Mouse (Mus musculus) limb, embryonic 13.5 days (tissue): ENCODE data around the gene Gca. TPM values are rescaled to one million over a fixed set of nuclear protein-coding genes. Genes with fewer than 3 reads are reported as not detected.
"Not testable (repeated sequence)": the region's sequence is repeated elsewhere in the genome, so short reads cannot be mapped to it uniquely, and the experiment has no call there.

Source experiments
- ATAC-seq: fragments of 200-750 bp; cut with Nextera tagmentation; 2 replicates; pipeline ENCODE4 v1.8.0; 2017; ENCODE audit warnings: low read depth, moderate number of reproducible peaks, moderate TSS enrichment; ENCODE audit not compliant: low FRiP score
- H3K27ac ChIP-seq: fragments of 300-500 bp; sonication (generic); 2 replicates; pipeline ENCODE4 v1.5.1; 2015; ENCODE audit warnings: inconsistent platforms, mild to moderate bottlenecking, moderate library complexity
- H3K27me3 ChIP-seq: fragments of 300-500 bp; sonication (generic); 2 replicates; pipeline ENCODE4 v1.6.1; 2015; ENCODE audit warnings: mild to moderate bottlenecking, inconsistent platforms
- H3K36me3 ChIP-seq: fragments of 300-500 bp; sonication (generic); 2 replicates; pipeline ENCODE4 v1.6.1; 2015; ENCODE audit warnings: inconsistent platforms, mild to moderate bottlenecking, moderate library complexity
- H3K4me1 ChIP-seq: fragments of 300-500 bp; sonication (generic); 2 replicates; pipeline ENCODE4 v1.6.1; 2015; ENCODE audit warnings: inconsistent platforms
- H3K4me2 ChIP-seq: fragments of 300-500 bp; sonication (generic); replicated peaks from 2 replicates; pipeline ENCODE4 v1.6.1; 2015; ENCODE audit warnings: inconsistent platforms, mild to moderate bottlenecking, moderate library complexity
- H3K4me3 ChIP-seq: fragments of 300-500 bp; sonication (generic); 2 replicates; pipeline ENCODE4 v1.5.1; 2015; ENCODE audit warnings: moderate library complexity, mild to moderate bottlenecking, inconsistent platforms
- H3K9ac ChIP-seq: fragments of 300-500 bp; sonication (generic); 2 replicates; pipeline ENCODE4 v1.6.1; 2015; ENCODE audit warnings: mild to moderate bottlenecking, inconsistent platforms
- H3K9me3 ChIP-seq: fragments of 300-500 bp; sonication (generic); 2 replicates; pipeline ENCODE4 v1.6.1; 2016; ENCODE audit warnings: inconsistent platforms
- WGBS: fragments of 180-500 bp; shearing (Covaris S2); methylation state at CpG from one replicate; pipeline ENCODE4 v1.1.7; 2015; 5-methylcytosine and 5-hydroxymethylcytosine counted together
- polyA plus RNA-seq: library from polyadenylated mRNA; unstranded; fragments of >200 nt; fragmentation: Nextera tagmentation; extraction: Ambion mirVana; gene quantifications from 2 replicates; pipeline ENCODE4 v1.2.1, GENCODE M21; 2015

Gene Gca
- polyA plus RNA-seq, 1 experiment from 2014 or later, result 1.1 TPM

DNA sequence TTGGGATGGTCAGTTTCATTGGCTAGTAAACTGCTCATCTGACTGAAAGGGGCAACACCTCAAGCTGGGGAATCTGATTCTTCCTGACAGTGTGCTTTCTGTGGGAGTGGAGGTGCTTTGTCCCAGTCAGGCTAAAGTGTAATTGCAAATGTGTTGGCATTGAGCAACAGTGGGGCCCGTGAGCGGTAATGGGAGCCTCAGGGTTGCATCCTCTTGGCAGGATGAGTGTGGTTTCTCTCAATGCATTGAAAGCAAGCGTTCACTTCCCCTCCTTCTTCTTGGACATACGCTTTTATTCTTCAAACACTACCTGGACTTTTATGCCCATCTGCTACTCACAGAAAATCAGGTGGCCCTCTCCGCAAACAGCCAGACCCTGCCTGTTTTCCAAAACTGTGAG lies 8.7 kb downstream of the Gca start:
- Histone ChIP-seq H3K9ac (no peak overlapping the region), H3K27me3 (no peaks in the 10 kb centered on the region), H3K4me1 (no peaks in the 10 kb centered on the region), H3K4me2 (no peak overlapping the region), H3K27ac (no peak overlapping the region), H3K9me3 (no peaks in the 10 kb centered on the region), H3K36me3 (no peaks in the 10 kb centered on the region), H3K4me3 (no peak overlapping the region)
- ATAC-seq, result no peak
- WGBS, result 85% methylated on average over 5 of the region's 5 CpGs

DNA sequence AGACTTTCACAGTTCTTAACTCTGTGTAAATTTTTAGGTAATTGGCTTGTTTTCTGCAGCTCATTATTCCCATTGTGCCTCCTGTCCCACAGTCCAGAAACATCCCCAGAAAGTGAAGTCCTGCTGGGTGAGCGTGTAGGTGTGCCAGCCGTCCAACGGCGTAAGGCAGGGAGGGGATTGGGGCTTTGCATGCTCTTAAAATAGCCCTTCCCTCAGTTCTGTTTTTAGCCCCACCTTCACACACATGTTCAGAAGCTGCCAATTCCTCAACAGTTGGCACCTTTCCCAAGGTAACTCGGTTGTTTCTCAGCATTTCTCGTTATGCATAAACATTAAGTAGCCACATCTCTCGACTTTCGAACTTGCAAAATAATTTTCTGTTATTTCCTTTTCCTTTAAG lies 17.6 kb downstream of the Gca start:
- no peak overlapping the region for H3K9ac ChIP-seq
- H3K4me1 ChIP-seq, result no peaks in the 10 kb centered on the region
- H3K4me3 ChIP-seq, result no peak overlapping the region
- peak overlapping the region; percentile 21; the same call in 1 of the 2 replicates for H3K4me2 ChIP-seq
- H3K27ac ChIP-seq, result no peak overlapping the region
- H3K36me3 ChIP-seq, result no peaks in the 10 kb centered on the region
- H3K27me3 ChIP-seq, result no peaks in the 10 kb centered on the region
- WGBS, result 48% methylated on average over 8 of the region's 8 CpGs
- H3K9me3 ChIP-seq, result no peaks in the 10 kb centered on the region
- peak; percentile 40; the same call in 1 of the 2 replicates for ATAC-seq

DNA sequence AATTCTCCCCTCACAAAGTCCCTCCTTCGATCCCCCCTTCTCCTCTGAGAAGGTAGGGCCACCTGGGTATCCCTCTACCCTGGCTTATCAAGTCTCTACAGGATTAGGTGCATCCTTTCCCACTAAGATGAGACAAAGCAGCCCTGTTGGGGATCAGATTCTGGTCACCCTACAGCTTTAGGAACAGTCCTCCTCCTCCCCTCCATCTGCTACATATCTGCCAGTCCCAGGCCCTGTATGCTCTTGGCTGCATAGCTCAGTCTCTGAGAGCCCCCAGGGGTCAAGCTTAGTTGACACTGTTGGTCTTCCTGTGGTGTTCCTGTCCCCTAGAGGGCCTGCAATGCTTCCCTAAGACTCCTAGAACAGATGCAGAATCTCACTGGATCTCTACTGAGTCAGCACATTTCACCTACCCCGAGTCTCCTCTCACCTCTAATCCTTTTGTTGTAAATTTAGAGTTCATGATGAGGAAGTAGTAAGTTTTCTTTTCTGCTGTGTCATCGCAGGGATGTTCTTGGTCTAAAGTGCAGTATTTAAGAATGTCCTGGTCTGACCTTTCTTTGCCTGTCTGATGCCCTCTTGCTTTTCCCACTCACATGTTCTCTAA lies 21.0 kb downstream of the Gca start:
- whole genome bisulfite sequencing, result 68% methylated on average over 3 of the region's 3 CpGs
- no peak for ATAC-seq
- H3K9ac ChIP-seq, result no peak overlapping the region

DNA sequence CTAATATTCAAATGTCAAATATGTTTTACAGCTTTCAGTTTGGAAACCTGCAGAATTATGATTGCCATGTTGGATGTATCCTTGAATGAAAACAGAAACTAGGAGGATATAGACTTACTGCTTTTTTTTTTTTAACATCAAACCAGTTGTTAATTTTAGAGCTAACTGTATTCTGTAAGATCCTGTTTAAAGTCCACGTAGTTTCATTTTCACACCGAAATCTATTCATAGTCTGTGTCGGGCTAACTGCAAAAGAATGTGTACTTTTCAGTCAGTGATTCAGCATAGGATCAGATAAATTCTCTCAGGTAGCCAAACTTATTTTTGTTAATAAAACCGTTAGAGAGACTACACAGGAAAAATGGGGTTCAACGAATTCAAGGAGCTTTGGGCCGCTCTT lies 21.8 kb downstream of the Gca start:
- no peaks in the 10 kb centered on the region for H3K27me3 ChIP-seq
- no peak overlapping the region for H3K27ac ChIP-seq
- H3K9ac ChIP-seq, result no peak overlapping the region
- no peaks in the 10 kb centered on the region for H3K9me3 ChIP-seq
- no peaks in the 10 kb centered on the region for H3K36me3 ChIP-seq
- no peak for ATAC-seq
- WGBS, result 90% methylated on average over 6 of the region's 6 CpGs
- no peaks in the 10 kb centered on the region for H3K4me1 ChIP-seq
- H3K4me3 ChIP-seq, result no peak overlapping the region
- H3K4me2 ChIP-seq, result no peak overlapping the region

More for the DNA sequence above, 21.0 kb downstream of the Gca start:
- no peak overlapping the region for H3K27ac ChIP-seq
- no peaks in the 10 kb centered on the region for H3K36me3 ChIP-seq
- H3K4me1 ChIP-seq, result no peaks in the 10 kb centered on the region
- H3K4me2 ChIP-seq, result no peak overlapping the region
- no peaks in the 10 kb centered on the region for H3K27me3 ChIP-seq
- H3K4me3 ChIP-seq, result no peak overlapping the region
- H3K9me3 ChIP-seq, result no peaks in the 10 kb centered on the region

DNA sequence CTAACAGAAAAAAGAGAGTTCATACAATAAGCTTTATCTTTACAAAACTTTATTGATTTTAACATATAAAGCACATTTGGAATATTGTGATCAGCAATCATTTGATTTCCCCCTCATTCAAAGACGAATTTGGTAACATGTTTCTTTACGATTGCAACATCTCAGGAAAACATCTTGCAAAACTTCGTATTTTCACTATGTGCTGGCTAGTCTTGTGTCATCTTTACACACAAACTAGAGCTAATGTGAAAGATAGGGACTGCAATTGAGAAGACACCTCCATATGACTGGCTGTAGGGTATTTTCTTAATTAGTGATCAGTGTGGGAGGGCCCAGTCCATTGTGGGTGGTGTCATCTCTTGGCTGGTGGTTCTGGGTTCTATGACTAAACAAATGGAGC lies 42.2 kb downstream of the Gca start:
- WGBS, result 88% methylated on average over 3 of the region's 3 CpGs
- Histone ChIP-seq H3K9ac (no peak overlapping the region), H3K4me3 (no peak overlapping the region), H3K36me3 (no peaks in the 10 kb centered on the region), H3K27me3 (no peaks in the 10 kb centered on the region), H3K9me3 (no peaks in the 10 kb centered on the region), H3K4me2 (no peak overlapping the region), H3K27ac (no peak overlapping the region), H3K4me1 (no peaks in the 10 kb centered on the region)
- ATAC-seq, result no peak

DNA sequence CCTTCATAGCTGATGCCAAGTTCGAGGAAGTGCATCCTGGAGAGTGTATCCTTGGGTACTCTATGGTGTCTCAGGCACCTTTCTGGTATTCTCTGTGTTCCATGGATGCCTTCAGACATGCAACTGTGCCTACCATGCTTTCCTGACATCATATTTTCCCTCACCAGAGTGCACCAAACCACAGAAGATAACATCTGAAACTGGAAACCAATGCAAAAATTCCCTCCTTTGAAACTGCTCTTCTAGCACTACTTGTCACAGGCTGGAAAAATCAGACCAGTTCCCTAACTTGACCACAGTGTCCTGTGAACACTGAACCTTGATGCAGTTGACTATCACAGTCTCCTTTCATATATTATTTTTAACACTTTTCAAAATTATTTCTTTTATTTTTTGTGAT lies 45.5 kb downstream of the Gca start:
- no peaks in the 10 kb centered on the region for H3K36me3 ChIP-seq
- ATAC-seq, result no peak
- H3K9ac ChIP-seq, result no peak overlapping the region
- 76% methylated on average over 1 of the region's 1 CpGs for WGBS
- H3K4me2 ChIP-seq, result no peak overlapping the region
- no peaks in the 10 kb centered on the region for H3K4me1 ChIP-seq
- H3K9me3 ChIP-seq, result no peaks in the 10 kb centered on the region
- no peak overlapping the region for H3K27ac ChIP-seq
- no peaks in the 10 kb centered on the region for H3K27me3 ChIP-seq
- no peak overlapping the region for H3K4me3 ChIP-seq

DNA sequence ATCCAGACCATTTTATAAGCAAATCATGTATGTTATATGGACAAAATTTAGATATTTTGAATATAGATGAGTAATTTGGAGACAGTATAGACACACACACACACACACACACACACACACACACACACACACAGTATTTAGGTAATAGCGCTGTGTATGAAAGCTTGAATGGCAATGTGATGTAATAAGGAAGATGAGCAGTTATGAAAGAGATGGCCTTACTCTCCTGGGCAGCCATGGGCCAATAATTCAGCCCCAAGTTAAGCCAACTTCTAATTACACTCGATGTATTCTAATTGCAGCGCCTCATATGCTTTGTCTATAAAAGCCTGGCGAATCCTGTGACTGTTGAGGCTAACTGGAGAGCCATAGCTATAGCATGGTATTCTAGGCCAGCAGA lies 50.3 kb downstream of the Gca start:
- not testable (repeated sequence) for ATAC-seq

DNA sequence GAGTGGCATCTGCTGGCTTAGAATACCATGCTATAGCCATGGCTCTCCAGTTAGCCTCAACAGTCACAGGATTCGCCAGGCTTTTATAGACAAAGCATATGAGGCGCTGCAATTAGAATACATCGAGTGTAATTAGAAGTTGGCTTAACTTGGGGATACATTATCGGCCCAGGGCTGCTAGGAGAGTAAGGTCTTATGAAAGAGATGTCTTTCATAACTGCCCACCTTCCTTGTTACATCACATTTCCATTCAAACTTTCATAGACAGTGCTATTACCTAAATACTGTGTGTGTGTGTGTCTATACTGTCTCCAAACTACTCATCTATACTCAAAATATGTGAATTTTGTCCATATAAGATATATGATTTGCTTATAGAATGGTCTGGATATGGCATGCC lies 51.2 kb downstream of the Gca start:
- no peak for ATAC-seq
- Histone ChIP-seq H3K9me3 (no peaks in the 10 kb centered on the region), H3K27ac (no peak overlapping the region), H3K4me3 (no peak overlapping the region), H3K9ac (no peak overlapping the region), H3K4me2 (no peak overlapping the region), H3K4me1 (no peaks in the 10 kb centered on the region), H3K27me3 (no peaks in the 10 kb centered on the region), H3K36me3 (no peaks in the 10 kb centered on the region)
- 88% methylated on average over 4 of the region's 4 CpGs for WGBS

More for the DNA sequence above, 50.3 kb downstream of the Gca start:
- not testable (repeated sequence) for H3K9ac ChIP-seq, H3K4me3 ChIP-seq, H3K27me3 ChIP-seq, H3K4me1 ChIP-seq, H3K27ac ChIP-seq, H3K36me3 ChIP-seq, H3K4me2 ChIP-seq, H3K9me3 ChIP-seq
- WGBS, result 96% methylated on average over 4 of the region's 4 CpGs

DNA sequence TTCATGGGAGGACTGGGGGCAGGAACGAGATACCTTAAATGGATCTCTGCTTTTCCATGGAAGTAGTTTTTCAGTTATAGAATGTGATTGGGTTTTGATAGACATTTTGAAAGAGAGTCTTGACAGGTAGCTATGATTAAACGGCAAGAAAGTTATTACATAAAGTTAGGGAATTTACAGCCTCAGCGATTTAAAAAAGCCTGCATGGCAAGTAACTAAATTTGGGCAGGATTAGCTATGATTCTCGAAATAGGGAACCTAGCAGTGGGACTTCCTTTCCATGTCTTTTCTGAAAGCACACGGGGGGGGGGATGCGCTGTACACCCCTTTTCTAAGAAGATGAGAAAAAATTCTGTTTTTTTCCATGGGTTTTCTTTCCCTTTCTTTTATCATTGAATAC lies 53.2 kb downstream of the Gca start:
- WGBS, result 82% methylated on average over 6 of the region's 6 CpGs
- H3K27me3 ChIP-seq, result no peaks in the 10 kb centered on the region
- H3K9me3 ChIP-seq, result no peaks in the 10 kb centered on the region
- H3K4me2 ChIP-seq, result no peak overlapping the region
- H3K36me3 ChIP-seq, result no peaks in the 10 kb centered on the region
- no peak for ATAC-seq
- H3K4me1 ChIP-seq, result no peaks in the 10 kb centered on the region
- H3K9ac ChIP-seq, result no peak overlapping the region
- no peak overlapping the region for H3K4me3 ChIP-seq
- no peak overlapping the region for H3K27ac ChIP-seq

DNA sequence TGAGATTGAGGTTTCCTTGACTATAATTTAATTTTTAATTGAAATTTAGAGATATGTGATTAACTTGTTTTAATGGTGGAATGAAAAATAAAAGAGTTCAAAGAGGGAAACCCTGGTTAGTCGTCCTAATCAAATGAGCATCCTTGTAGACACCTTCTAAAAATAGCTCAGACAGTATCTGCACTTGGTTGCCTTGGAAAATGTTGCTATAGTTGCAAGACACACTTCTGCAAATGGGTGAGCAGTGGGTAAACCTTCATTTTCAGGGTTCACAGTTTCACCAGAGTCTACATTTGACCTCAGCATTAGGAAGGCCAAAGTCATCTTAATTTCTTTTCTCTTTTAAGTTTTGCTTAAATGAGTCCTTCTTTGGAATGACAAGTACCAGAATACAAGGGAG lies 54.3 kb downstream of the Gca start:
- Histone ChIP-seq H3K9me3 (no peaks in the 10 kb centered on the region), H3K4me2 (no peak overlapping the region), H3K9ac (no peak overlapping the region), H3K27ac (no peak overlapping the region), H3K36me3 (no peaks in the 10 kb centered on the region), H3K4me1 (no peaks in the 10 kb centered on the region), H3K4me3 (no peak overlapping the region), H3K27me3 (no peaks in the 10 kb centered on the region)
- WGBS, result 41% methylated on average over 1 of the region's 1 CpGs
- ATAC-seq, result no peak

DNA sequence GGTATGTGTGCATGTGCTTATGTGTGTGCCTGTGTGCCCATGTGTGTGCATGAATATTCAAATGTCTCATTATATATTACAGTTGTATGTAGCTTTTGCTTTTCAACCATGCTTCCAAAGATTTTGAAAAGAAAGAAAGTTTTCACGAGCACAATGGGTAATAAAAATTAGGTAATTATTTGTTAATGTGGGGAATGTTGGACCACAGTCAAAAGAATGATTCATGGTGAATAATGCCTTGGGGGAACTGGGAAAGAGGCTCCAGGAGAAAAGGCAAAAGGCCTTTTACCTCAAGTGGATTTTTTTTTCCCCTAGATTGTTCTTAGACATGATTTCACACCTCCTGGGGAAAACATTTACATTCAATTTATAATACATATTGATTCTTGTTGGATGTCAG lies 61.9 kb downstream of the Gca start:
- H3K27me3 ChIP-seq, result no peaks in the 10 kb centered on the region
- no peak overlapping the region for H3K27ac ChIP-seq
- no peaks in the 10 kb centered on the region for H3K9me3 ChIP-seq
- 39% methylated on average over 1 of the region's 1 CpGs for WGBS
- no peak overlapping the region for H3K9ac ChIP-seq
- no peaks in the 10 kb centered on the region for H3K4me1 ChIP-seq
- no peak overlapping the region for H3K4me2 ChIP-seq
- no peak for ATAC-seq
- H3K4me3 ChIP-seq, result no peak overlapping the region
- no peaks in the 10 kb centered on the region for H3K36me3 ChIP-seq

DNA sequence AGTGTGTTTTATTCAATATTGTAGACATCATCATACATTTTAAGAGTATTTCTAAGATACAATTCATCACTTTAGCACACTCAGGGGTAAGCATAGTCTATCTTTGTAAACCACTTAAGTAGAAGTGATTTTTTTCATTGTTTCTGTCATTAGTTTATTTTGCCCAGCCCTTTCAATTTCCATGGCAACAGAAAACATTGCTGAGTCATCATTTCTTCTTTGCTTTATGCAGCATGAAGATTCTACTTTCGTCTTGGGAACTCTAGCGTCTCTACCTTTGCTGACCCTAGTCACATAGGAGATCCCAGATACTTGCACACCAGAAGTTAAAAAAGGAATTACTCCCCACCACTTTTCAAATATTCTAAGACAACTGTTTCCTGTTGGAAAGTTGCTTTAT lies 63.6 kb downstream of the Gca start:
- Histone ChIP-seq H3K9ac (no peak overlapping the region), H3K4me1 (no peaks in the 10 kb centered on the region), H3K27me3 (no peaks in the 10 kb centered on the region), H3K9me3 (no peaks in the 10 kb centered on the region), H3K4me2 (no peak overlapping the region), H3K27ac (no peak overlapping the region), H3K4me3 (no peak overlapping the region), H3K36me3 (no peaks in the 10 kb centered on the region)
- WGBS, result 94% methylated on average over 2 of the region's 2 CpGs
- no peak for ATAC-seq

DNA sequence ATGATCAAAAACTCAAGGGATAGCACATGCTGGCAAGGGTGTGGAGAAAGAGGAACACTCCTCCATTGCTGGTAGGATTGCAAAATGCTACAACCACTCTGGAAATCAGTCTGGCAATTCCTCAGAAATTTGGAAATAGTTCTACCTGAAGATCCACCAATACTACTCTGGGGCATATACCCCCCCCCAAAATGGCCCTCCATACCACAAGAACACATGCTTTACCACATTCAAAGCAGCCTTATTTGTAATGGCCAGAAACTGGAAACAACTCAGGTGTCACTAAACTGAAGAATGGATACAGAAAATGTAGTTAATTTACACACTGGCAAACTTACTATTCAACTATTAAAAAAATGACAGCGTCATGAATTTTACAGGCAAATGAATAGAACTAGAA lies 66.6 kb downstream of the Gca start:
- H3K27me3 ChIP-seq, result no peaks in the 10 kb centered on the region
- H3K4me2 ChIP-seq, result no peak overlapping the region
- 77% methylated on average over 1 of the region's 1 CpGs for WGBS
- H3K9ac ChIP-seq, result no peak overlapping the region
- H3K4me1 ChIP-seq, result no peaks in the 10 kb centered on the region
- H3K36me3 ChIP-seq, result no peaks in the 10 kb centered on the region
- no peak overlapping the region for H3K27ac ChIP-seq
- H3K4me3 ChIP-seq, result no peak overlapping the region
- H3K9me3 ChIP-seq, result no peaks in the 10 kb centered on the region
- ATAC-seq, result no peak
